Mouse (Mus musculus): ENCODE measurements around the gene Mrpl58. TPM values are rescaled to one million over a fixed set of nuclear protein-coding genes. Genes with fewer than 3 reads are reported as not detected.

The Mrpl58 gene
- total RNA-seq (2021): 100 to 1,000 TPM; 140 to 166 TPM
- long read RNA-seq, experiment 1, transcript Mrpl58-202 (6 exons, 749 nt): minor isoform, 13 of 87 reads
- long read RNA-seq, experiment 1, transcript Mrpl58-209 (6 exons, 2,596 nt): major isoform, 68 of 87 reads
- long read RNA-seq, experiment 1, partial matches to known transcripts: 3 of 87 reads
- long read RNA-seq, experiment 1, other reads (novel, unspliced or antisense): 2 of 87 reads
- long read RNA-seq, experiment 2, transcript Mrpl58-209 (6 exons, 2,596 nt): major isoform, 41 of 50 reads
- long read RNA-seq, experiment 2, transcript Mrpl58-202 (6 exons, 749 nt): minor isoform, 5 of 50 reads
- long read RNA-seq, experiment 2, partial matches to known transcripts: 1 of 50 reads
- long read RNA-seq, experiment 2, other reads (novel, unspliced or antisense): 2 of 50 reads

DNA sequence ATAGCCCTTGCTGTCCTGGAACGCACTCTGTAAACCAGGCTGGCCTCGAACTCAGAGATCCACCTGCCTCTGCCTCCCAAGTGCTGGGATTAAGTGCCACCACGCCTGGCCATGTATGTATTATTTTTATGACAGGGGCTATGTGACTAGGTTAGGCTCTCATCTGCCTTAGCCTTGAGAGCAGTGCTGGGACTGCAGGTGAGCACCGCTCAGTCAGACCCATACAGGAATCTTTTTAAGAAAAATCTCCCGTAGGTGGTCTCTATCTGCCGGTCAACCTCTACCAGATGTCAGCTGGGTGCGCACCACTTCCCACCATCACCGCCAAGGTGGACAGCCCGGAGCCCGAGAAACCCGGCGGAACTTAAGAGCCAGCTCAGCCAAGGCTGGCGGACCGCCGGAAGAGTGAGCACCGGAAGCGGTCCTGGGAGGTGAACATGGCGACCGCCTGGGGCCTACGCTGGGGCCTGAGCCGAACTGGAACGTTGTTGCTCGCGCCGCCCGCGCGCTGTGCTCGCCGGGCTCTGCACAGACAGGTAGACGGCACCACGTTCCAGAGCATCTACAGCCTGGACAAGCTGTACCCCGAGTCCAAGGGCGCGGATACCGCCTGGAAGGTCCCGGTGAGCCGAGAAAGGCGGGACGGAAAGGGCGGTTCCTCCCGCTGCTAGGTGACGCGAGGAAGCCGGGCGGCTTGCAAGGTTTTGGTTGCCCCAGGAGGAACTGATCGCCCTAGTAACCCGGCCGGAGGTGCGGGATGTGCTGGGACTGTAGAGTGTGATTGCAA lies at the start of gene Mrpl58:
TSS of gene Mrpl58 (plus strand) at position 415 of the 787 bp plus-strand sequence.
- peak; percentile 90 to 94 for DNase-seq

DNA sequence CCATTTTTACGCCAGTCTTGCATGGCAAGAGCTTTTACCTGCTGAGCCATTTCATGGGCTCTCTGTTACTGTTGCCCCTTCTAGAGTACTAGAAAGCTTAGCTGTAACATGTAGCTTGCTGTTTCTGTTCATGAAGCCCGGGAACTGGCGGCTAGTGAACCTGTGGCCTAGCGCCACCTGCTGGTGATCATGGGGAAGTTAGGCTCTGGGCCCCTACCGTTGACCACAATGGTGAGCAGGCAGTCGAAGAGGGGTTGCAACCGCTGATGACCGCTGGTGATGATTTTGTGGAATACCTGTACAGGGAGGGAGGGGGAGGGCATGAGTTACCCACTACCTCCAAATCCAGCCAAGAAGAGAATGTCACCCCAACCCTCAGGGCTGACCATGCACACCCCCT lies 49.4 kb upstream of the Mrpl58 start:
- peak; percentile 56 to 80 for DNase-seq

DNA sequence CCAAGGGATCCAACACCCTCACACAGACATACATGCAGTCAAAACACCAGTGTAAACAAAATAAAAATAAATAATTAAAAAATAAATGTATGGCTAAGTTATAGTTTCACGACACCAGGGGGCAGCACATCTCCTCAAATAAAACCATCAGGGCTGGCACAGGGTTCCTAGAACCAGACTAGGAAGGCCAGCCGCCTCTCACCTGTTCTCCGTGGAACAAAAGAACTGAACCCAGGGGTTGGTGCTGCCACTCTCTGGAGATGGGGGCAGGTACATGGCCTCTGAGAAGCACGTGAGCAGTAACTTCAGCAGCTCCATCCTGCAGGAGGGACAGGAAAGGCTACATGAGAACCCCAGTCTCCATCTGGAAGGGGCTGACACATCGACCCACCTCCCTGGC lies 45.1 kb upstream of the Mrpl58 start:
- peak; percentile 73 to 89 for DNase-seq

DNA sequence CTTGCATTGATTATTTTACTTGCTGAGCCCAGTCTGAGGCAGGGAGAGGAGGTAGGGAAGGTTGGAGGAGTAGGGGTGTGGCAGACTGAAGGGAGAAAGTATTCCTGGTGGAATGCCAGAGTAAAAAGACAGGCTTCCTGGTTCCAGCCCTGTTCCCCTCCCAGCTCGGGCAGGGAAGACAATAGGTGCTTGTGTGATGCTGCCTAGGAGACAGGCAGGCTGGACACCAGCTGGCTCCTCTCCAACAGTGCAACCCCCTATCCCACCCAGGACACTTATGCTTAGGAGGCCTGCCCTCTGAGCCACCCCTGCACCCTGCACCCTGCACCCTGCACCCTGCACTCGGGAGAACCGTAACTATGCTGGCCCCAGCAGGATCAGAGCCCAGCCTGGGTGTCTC lies 44.3 kb upstream of the Mrpl58 start:
- peak in 1 of 2 experiments; percentile 42 for DNase-seq

DNA sequence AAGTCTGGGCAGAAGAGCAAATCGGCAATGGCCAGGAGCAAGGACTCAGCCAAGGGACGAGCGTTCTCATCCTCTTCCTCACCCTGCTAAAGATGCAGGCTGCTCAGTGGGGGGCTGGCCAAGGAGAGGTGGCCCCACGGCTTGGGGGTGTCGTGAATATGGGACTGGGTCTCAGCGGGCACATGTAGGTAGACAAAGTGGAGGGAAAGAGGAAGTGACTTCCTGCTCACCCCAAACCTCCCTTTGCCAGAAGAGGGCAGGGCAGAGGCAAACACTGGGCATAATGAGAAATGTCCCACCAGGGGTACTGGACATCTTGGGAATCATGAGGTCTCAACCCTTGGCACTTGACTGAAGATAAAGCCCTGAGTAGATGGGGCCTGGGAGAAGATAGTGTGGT lies 43.8 kb upstream of the Mrpl58 start:
- DNase-seq: peak in 1 of 2 experiments; percentile 11

DNA sequence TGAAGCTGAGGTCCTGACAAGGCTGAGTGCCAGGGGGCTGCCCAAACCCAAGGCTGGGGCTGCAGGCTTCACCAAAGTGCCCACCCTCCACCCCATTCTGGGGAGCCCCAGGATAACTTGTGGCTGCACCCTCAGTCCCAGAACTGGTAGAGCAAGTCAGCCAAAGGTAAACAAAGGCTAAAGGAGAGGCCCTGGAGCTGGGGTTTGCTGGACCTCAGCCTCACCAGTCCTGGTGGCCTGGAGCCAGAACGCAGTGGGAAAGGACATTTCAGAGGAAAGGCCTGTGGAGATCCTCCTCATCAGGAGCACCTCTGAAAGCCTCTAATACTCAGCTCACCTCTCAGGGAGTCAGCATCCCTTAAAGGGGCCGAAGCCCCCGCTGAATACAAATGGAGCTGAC lies 39.4 kb upstream of the Mrpl58 start:
- DNase-seq: no peak

DNA sequence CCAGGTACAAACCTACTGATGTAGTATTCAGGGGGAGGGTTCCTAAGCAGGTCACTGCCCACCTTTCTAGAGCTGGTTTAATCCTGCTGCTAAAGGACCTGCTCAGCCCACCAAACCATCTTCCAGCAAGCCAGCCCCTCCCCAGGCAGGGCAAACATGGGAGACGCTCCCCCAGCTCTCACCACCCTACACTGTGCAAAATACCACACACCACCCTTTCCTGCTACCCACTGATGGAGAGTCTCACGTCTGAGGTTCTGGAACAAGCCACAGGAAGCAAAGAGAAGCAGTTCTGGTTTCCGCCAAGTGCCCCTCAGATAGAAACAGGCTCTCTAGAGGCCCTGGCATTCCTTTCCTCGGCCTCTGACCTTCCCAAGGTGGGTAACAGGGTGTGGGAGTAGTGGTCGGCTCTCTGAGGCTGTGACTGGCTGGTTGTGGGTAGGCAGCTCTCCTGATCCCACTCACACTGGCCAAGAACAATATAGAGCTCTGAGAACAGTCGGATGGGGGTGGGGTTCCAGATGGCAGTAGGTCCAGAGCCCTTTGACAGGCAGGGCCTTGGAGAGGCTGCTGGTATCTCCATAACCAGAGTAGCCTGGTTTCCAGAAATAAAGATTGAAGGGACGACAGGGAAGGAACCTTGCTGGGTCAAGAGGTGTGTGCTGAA lies 37.4 kb upstream of the Mrpl58 start:
- peak; percentile 29 to 39 for DNase-seq

DNA sequence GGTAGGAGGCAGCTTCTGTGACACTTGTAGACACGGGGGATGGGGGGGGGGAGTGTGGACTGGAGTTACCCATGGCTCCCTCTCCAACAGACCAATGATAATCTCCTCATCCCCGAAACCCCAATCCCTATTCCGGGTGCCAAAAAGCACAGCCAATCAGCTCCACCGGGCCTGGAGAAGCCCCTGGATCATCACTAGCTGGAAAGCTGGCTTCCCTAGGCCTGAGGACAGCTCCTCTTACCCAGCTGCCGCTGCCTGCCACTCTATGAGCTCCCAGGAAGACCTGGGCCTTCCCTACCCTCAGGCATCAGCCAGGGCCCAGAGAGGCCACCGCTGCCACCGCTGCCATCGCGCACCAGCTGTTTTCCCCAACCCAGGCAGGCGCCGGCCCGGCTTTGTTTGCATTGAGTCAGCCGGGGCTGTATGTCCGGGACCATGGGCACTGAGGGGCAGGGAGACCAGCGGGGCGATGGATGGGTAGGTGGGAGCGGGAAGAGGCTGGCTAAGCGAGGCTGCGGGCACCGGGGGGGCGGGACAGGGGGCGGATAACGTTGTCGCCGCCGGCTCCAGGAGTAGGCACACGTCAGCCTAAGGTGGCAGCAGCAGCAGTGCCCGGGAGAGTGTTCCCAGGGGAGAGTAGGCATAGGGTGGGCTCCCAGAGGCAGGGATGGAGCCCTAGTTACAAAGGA lies 36.7 kb upstream of the Mrpl58 start:
- DNase-seq: peak in 1 of 2 experiments; percentile 17

DNA sequence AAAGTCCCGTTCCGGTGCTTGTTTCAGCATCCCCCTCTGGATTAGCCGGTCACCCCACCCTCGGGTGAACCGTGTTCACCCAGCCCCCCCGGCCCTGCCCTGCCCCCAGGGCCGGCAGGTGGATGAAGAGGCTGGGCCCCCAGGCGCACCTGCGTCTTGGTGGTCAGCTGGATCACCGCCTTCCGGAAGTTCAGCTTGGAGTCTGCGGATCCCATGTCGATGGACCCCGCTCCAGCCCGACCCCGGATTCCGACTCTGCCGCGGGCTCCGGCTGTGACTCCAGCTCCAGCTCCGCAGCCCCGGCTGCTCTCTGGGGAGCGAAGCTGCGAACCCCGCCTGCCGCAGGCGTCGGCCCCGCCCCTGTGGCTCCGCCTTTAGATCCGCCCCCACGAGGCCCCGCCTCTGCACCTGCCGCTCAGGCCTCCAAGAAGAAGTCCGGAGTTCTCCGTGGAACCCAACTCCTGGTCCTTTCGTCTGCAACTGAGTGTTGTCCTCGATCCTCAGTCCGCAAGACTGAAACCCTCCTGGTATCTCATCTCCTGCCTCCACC lies 36.1 kb upstream of the Mrpl58 start, which contains the start of gene Hid1:
TSS of gene Hid1 (minus strand) at position 362 of the 550 bp plus-strand sequence.
- DNase-seq: peak; percentile 87 to 88

DNA sequence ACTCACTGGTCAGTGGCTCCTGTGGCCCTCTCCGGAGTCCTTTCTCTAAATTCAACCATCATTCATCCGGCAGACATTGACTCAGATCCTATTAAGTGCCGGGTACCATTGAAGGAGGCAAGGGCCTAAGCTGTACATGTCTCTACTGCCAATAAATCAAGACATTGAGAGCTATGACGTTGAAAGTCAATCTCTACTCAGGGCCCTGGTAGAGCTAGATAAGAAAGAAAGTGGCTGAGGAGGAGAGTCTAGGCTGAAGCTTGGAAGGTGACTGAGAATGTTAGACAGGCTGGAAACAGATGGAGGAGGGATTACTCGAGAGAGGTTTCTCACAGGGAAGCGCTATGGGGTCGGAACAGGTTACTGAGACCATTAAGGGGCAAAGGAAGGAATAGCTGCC lies 33.2 kb upstream of the Mrpl58 start:
- DNase-seq: no peak

DNA sequence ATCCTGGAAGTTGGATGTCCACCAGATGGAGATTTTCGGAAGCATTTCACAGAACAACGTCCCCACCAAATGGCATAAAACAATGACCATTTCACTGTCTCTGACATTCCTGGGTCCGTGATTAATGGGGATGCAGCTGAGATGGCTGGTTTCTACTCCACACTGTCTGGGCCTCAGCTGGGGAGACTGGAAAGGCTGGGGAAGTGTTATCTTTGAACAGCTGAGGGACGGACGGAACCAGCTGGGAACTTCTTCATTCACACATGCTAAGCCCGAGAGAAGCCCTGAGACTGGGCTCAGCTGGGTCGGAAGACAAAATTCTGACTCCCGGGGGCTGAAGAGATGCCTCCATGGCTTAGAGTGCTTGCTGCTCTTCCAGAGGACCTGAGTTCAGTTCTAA lies 32.2 kb upstream of the Mrpl58 start:
- DNase-seq: no peak

DNA sequence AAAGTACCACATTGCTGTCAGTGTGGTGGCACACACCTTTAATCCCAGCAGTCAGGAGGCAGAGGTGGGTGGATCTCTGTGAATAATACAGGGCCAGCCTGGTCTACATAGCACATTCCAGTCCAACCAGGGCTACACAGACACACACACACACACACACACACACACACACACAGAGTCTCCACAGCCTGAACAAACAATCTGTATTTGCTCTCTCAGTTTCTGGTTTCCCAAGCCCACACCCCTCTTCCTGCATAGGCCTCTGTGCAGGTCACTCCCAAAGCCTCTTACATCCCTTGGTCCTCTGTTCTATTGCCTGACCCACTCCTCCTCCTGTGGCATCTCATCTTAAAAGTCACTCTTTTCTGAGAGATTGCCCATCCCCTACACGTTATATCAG lies 31.5 kb upstream of the Mrpl58 start:
- DNase-seq: no peak

DNA sequence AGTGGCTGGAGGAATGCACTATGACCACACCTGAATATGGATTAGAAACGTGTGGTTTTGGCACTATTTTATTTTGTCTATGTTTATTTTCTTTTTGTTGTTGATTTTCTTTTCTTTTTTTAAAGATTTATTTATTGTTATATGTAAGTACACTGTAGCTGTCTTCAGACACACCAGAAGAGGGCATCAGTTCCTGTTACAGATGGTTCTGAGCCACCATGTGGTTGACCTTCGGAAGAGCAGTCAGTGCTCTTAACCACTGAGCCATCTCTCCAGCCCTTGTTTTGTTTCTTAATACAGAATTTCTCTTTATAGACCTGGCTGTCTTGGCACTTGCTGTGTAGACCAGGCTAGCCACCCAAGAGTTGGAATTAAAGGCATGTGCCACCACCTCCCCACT lies 30.8 kb upstream of the Mrpl58 start:
- DNase-seq: no peak

DNA sequence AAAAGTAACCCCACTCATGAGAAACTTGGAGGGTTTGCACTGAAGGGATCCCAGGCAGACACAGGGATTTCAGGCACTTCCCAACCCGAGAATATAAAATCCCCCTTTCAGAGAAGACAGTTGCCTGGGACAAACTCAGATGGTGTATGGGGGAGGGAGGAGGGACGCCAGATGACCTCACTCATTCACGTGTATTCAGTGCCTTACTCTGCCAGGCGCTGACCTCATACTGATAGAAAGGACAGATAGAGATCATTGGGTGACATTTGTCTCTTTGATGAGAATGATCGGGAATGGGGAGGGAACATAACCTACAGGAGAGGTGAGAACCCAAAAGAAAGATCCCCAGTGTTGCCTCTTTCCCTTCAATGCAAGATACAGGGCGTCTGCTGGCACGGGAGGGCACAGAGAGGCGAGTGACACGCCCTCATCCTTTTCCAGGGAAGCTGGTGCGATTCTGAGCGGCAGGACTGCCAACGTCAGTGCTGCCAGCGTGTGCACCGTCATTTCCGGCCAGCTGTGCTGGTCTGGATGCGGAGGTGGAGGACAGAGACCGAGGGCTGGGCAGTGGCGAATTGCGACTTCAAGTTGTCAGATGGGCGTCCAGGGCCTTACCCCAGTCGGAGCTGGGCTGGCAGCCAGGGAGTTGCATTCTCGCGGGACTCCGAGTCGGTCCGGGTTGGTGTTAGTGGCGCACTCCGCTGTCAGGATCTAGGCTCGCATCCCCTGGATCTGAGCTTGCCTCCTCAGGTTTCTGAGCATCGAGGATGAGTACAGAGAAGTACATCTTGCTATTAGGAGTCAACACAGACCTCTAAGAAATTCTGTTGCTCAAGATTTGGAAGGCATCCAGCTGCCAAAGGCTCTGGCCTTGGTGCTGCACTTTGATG lies 29.5 kb upstream of the Mrpl58 start:
- peak; percentile 75 to 83 for DNase-seq

DNA sequence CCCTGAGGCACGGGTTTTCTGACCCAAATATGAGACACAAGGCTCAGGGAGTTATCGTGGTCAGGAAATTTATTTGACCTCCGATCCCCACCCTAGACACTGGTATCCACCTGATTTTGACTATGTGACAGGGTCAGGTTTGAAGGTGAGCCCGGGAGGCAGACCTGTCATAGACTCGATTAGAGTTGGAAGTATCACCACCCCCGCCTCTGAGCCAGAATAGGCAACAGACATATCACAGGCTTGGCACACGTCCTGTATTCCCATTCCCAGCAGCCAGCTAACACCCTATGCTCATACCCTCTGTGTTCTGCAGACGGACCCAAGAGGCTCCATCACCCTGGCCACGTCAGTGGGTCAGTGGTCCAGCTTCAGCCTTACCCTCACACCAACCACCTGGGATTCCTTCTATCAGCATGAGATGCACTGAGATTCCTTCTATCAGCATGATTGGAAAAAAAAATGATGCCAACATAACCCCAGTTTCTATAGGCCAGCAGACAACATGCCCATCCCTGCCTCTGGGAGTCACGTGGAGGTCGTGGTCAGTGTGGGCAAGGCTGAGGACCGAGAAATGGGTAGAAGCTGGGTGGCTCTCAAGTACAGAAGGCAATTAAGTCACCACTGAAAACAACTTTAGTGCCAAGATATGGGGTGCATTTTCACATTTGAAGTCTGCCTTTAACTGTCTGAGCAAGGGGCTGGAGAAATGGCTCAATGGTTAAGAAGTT lies 28.7 kb upstream of the Mrpl58 start:
- DNase-seq: no peak

DNA sequence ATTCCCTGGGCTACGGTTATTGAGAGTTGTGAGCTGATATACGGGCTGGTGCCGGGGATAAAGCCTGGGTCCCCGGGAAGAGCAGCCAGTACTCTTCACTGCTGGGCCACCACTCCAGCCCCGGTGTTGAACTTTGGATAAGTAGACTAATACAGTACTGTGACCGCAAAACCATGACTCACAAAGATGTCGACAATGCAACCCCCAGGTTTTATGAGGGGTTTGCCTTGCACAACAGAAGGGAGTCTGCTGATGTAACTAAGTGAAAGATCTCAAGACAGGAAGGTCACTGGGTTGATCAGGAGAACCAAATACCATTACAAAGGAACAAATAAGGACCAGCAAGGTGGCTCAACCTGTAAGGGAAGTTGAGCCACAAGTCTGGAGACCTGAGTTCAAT lies 26.8 kb upstream of the Mrpl58 start:
- DNase-seq: no peak

DNA sequence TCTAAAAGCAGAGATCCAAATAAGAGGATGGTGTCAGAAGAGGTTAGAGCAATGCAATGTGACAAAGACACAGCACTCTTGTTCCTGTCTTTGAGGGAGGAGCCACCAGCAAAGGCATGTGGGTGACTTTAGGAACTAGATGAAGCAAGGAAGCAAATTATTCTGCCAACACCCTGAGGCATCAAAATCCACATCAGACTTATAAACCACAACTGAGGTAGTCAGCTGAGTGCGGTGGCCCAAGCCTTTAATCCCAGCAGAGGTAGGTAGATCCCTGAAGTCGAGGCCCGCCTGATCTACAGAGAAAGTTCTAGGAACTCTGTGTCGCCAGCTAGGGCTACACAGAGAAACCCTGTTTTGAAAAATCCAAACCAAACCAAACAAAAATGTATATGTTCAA lies 26.3 kb upstream of the Mrpl58 start:
- no peak for DNase-seq

DNA sequence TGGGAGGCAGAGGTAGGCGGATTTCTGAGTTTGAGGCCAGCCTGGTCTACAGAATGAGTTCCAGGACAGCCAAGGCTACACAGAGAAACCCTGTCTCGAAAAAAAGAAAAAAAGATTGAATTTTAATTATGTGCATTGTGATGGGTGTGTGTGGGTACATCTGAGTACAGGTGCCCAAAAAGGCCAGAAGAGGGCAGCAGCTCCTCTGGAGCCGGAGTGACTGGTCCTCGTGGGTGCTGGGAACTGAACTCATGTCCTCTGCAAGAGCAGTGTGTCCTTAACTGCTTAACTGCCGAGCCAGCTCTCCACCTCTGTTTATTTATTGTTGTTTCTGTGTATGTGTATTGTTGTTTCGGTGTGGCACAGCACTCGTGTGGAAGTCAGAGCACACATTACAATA lies 25.7 kb upstream of the Mrpl58 start:
- DNase-seq: no peak

DNA sequence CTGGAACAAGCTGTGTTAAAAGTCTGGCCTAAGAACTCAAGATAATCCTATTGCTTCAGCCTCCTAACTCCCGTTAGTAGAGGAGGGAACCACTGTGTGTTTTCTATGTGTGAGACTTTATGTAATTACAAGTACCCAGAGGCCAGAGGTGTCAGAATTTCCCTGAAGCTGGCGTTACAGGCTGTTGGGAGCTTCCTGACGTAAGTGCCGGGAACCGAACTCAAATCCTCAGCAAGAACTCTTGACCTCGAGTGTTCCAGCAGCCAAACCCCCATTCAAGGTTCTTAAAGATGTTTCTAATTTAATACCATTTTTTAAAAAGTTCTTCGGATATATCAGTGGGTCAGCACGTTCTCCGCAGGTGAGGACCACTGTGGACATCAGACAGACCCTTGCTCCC lies 22.3 kb upstream of the Mrpl58 start:
- DNase-seq: no peak

Data from heart, adult 18-20 months (tissue).